Mouse (Mus musculus): ENCODE data around the gene Mov10l1. TPM values are rescaled to one million over a fixed set of nuclear protein-coding genes. Genes with fewer than 3 reads are reported as not detected.

Mov10l1 gene
- polyA plus RNA-seq, 1 experiment from 2014 or later = 0.31 TPM

DNA sequence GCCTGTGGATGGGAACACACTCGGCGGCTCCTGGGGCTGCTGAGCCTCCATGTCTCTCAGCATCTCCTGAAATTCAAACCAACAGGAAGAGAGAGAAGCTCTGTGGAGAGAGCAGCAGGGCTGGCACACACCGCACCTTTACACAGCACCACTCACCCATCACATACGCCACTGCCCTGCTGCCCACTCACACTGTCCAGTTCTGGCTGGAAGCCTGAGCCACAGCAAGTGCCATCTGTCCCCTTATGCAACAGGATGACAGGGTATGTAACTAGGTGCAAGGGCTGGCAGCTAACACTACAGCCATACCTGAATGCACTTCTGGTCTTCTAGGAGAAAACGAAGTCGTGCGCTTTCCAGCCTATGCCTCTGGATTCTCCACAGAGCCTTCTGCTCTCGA is 121.7 kb downstream of the Mov10l1 start:
- peaks cover 78% of the 10 kb centered on the region for H3K36me3 ChIP-seq (ENCODE audit: insufficient read depth, low read length)
- no peaks in the 10 kb centered on the region for H3K9me3 ChIP-seq (ENCODE audit: low read length)
- H3K27me3 ChIP-seq (ENCODE audit: insufficient read depth, low read length) = no peaks in the 10 kb centered on the region
- no peaks in the 10 kb centered on the region for H3K4me1 ChIP-seq (ENCODE audit: insufficient read depth, low read length)
- H3K4me3 ChIP-seq (ENCODE audit: low read length) = no peak overlapping the region
- H3K9ac ChIP-seq (replicated peaks; ENCODE audit: low read length) = no peak overlapping the region
- ATAC-seq (ENCODE audit: low FRiP score, low TSS enrichment) = no peak
- WGBS = 93% methylated on average over 8 of the region's 8 CpGs
- H3K4me2 ChIP-seq (replicated peaks; ENCODE audit: low read depth, low read length) = no peak overlapping the region
- H3K27ac ChIP-seq (ENCODE audit: low read length) = no peak overlapping the region

Other genes starting within 250 kb of the Mov10l1 start
- 19.1 and 21.1 TPM in 2 replicates for gene Brd1, start 248.7 kb upstream of the Mov10l1 start, polyA plus RNA-seq (2015; fragmentation: Nextera tagmentation; extraction: Ambion mirVana)
- 22.0 and 23.1 TPM in 2 replicates for gene Zbed4, start 231.2 kb upstream of the Mov10l1 start, polyA plus RNA-seq (2015; fragmentation: Nextera tagmentation; extraction: Ambion mirVana)
- gene Alg12, start 163.6 kb upstream of the Mov10l1 start, polyA plus RNA-seq (2015; fragmentation: Nextera tagmentation; extraction: Ambion mirVana) = 15.7 and 16.9 TPM in 2 replicates
- gene Creld2, start 163.3 kb upstream of the Mov10l1 start, polyA plus RNA-seq (2015; fragmentation: Nextera tagmentation; extraction: Ambion mirVana) = 118 and 133 TPM in 2 replicates
- gene Pim3, start 120.7 kb upstream of the Mov10l1 start, polyA plus RNA-seq (2015; fragmentation: Nextera tagmentation; extraction: Ambion mirVana) = 59.6 and 77.7 TPM in 2 replicates
- gene Ttll8, start 28.5 kb upstream of the Mov10l1 start, polyA plus RNA-seq (2015; fragmentation: Nextera tagmentation; extraction: Ambion mirVana) = not detected in 2 replicates
- 0.06 TPM in 1 of 2 replicates, not detected in the other for gene Mlc1, start 3.9 kb upstream of the Mov10l1 start, polyA plus RNA-seq (2015; fragmentation: Nextera tagmentation; extraction: Ambion mirVana)
- 0.04 and 0.23 TPM in 2 replicates for gene Panx2, start 76.8 kb downstream of the Mov10l1 start, polyA plus RNA-seq (2015; fragmentation: Nextera tagmentation; extraction: Ambion mirVana)
- 53.8 and 60.3 TPM in 2 replicates for gene Trabd, start 92.2 kb downstream of the Mov10l1 start, polyA plus RNA-seq (2015; fragmentation: Nextera tagmentation; extraction: Ambion mirVana)
- gene Selenoo, start 106.2 kb downstream of the Mov10l1 start, polyA plus RNA-seq (2015; fragmentation: Nextera tagmentation; extraction: Ambion mirVana) = 19.7 and 19.8 TPM in 2 replicates
- 14.7 and 17.8 TPM in 2 replicates for gene Tubgcp6, start 140.2 kb downstream of the Mov10l1 start, polyA plus RNA-seq (2015; fragmentation: Nextera tagmentation; extraction: Ambion mirVana)
- gene Hdac10, start 145.8 kb downstream of the Mov10l1 start, polyA plus RNA-seq (2015; fragmentation: Nextera tagmentation; extraction: Ambion mirVana) = 23.4 and 25.8 TPM in 2 replicates
- 15.5 and 16.2 TPM in 2 replicates for gene Mapk12, start 157.8 kb downstream of the Mov10l1 start, polyA plus RNA-seq (2015; fragmentation: Nextera tagmentation; extraction: Ambion mirVana)
- 16.0 and 16.4 TPM in 2 replicates for gene Mapk11, start 166.7 kb downstream of the Mov10l1 start, polyA plus RNA-seq (2015; fragmentation: Nextera tagmentation; extraction: Ambion mirVana)
- 184 and 188 TPM in 2 replicates for gene Plxnb2, start 197.9 kb downstream of the Mov10l1 start, polyA plus RNA-seq (2015; fragmentation: Nextera tagmentation; extraction: Ambion mirVana)
- 20.4 and 21.9 TPM in 2 replicates for gene Dennd6b, start 213.6 kb downstream of the Mov10l1 start, polyA plus RNA-seq (2015; fragmentation: Nextera tagmentation; extraction: Ambion mirVana)
- gene Ppp6r2, start 228.6 kb downstream of the Mov10l1 start, polyA plus RNA-seq (2015; fragmentation: Nextera tagmentation; extraction: Ambion mirVana) = 24.0 and 26.7 TPM in 2 replicates